Mouse (Mus musculus): ENCODE measurements at regions not wholly inside any gene's neighbourhood (a gene's known extent, or its start where the extent isn't known, plus 50 kb on each side); places are given as distances from the start of the nearest gene placed in this dataset.
"Not testable (repeated sequence)": the region's sequence is repeated elsewhere in the genome, so short reads cannot be mapped to it uniquely, and the experiment has no call there.

DNA sequence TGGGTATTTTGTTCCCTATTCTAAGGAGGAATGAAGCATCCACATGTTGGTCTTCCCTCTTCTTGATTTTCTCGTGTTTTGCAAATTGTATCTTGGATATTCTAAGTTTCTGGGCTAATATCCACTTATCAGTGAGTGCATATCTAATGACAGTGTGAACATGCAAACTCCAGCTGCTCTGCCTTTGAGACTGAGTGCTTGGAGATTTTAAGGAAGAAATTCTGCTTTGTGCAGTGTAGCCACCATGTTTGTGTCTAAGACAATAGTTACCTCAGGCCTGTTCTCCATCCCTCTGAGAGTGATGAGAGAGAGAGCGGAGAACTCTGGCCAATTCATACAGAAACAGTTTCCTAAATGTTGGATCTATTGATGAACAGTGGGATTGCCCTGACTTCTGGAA, 514.1 kb upstream of the Mms22l start:
- not testable (repeated sequence) for H3K36me3 ChIP-seq (ENCODE audit: poor library complexity, severe bottlenecking); H3K27me3 ChIP-seq; H3K9ac ChIP-seq; H3K4me2 ChIP-seq; H3K9me3 ChIP-seq (replicated peaks); H3K4me3 ChIP-seq; ATAC-seq
- H3K27ac ChIP-seq: peak overlapping the region; percentile 92; the same call in 1 of the 2 replicates
- WGBS: 83% methylated on average over 2 of the region's 2 CpGs
- peaks cover 11% of the 10 kb centered on the region for H3K4me1 ChIP-seq

DNA sequence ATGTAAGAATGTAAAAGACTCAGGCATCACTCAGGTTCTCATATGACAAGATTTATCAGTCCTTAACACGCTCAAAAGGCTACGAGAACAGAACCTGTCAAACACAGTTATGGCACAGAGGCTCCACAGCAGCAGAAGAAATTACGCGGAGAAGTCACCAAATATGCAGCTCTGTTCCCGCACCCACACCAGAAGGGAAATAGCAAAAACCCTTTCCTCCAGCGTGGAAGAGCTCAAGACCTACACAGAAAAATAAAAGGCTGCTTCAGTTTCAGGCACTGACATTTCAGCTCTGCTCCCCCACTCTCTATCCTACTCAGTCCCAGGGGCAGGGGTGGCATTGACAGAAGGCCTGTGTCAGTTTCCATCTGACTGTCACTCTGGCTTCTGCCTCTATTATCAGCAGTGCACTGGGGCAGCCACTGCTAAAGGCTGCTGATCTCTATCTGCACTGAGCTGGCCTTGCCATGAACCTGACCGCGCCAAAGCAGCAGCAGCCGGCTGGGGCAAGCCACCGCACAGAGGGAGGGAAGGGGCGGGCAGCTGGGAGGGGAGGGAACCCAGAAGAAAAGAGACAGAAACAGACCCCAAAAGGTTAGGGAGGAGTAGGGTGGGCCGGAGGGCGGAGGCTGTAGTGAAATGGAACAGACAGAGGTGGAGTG, 513.3 kb upstream of the Mms22l start:
- Histone ChIP-seq H3K27ac (peak overlapping the region; percentile 92), H3K4me1 (peaks cover 11% of the 10 kb centered on the region), H3K9me3 (replicated peaks) (no peaks in the 10 kb centered on the region), H3K9ac (peak overlapping the region; percentile 7), H3K27me3 (no peaks in the 10 kb centered on the region), H3K36me3 (ENCODE audit: poor library complexity, severe bottlenecking) (no peaks in the 10 kb centered on the region), H3K4me3 (peak overlapping the region; percentile 15; the same call in 1 of the 2 replicates), H3K4me2 (peak overlapping the region; percentile 52)
- WGBS: 20% methylated on average over 13 of the region's 13 CpGs
- ATAC-seq: peak; percentile 96

DNA sequence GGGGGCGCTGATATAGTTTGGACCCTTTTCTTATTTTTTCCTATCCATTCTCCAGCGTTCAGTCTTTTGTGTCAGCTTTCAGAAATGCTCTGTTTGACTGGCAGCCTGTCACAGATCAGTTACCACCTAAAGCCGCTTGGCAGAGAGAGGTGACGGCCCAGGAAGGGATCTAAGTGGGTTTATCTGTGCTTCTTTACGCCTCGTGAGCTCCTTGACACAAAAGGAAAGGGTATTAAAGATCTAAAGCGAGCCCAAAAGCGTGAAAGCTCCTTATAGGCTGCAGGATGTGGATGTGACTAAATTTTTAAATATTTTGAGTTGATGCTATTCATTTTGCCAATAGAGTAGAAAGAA, 512.8 kb upstream of the Mms22l start:
- H3K27ac ChIP-seq: peak overlapping the region; percentile 92
- no peaks in the 10 kb centered on the region for H3K9me3 ChIP-seq (replicated peaks)
- no peaks in the 10 kb centered on the region for H3K36me3 ChIP-seq (ENCODE audit: poor library complexity, severe bottlenecking)
- peak overlapping the region; percentile 7; the same call in 1 of the 2 replicates for H3K9ac ChIP-seq
- peaks cover 11% of the 10 kb centered on the region for H3K4me1 ChIP-seq
- H3K27me3 ChIP-seq: no peaks in the 10 kb centered on the region
- peak overlapping the region; percentile 15; the same call in 1 of the 2 replicates for H3K4me3 ChIP-seq
- WGBS: 3% methylated on average over 8 of the region's 8 CpGs
- peak; percentile 88; the same call in 1 of the 2 replicates for ATAC-seq
- H3K4me2 ChIP-seq: peak overlapping the region; percentile 52

DNA sequence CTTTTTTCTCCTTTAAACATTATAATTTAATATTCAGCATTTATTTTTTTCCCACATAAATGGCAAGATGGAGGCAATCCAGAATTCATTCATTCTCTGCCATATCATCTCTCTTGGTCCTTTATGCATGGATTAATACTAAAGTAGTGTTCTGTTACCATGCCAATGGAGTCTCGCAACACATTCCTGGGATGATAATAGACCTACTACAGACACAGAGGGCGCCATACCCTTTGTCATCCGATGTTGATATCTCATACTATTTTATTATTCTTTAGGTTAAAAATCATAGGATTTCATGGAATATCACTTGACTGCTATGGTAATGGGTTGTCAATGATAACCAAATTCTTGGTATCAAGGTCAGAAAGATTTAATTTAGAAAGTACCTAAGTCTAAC, 512.2 kb upstream of the Mms22l start:
- no peaks in the 10 kb centered on the region for H3K9me3 ChIP-seq (replicated peaks)
- no peaks in the 10 kb centered on the region for H3K36me3 ChIP-seq (ENCODE audit: poor library complexity, severe bottlenecking)
- no peak overlapping the region for H3K4me3 ChIP-seq
- H3K27me3 ChIP-seq: no peaks in the 10 kb centered on the region
- peaks cover 11% of the 10 kb centered on the region for H3K4me1 ChIP-seq
- 58% methylated on average over 3 of the region's 3 CpGs for WGBS
- H3K27ac ChIP-seq: no peak overlapping the region; the same call in 1 of the 2 replicates
- H3K9ac ChIP-seq: no peak overlapping the region
- H3K4me2 ChIP-seq: no peak overlapping the region
- no peak for ATAC-seq

DNA sequence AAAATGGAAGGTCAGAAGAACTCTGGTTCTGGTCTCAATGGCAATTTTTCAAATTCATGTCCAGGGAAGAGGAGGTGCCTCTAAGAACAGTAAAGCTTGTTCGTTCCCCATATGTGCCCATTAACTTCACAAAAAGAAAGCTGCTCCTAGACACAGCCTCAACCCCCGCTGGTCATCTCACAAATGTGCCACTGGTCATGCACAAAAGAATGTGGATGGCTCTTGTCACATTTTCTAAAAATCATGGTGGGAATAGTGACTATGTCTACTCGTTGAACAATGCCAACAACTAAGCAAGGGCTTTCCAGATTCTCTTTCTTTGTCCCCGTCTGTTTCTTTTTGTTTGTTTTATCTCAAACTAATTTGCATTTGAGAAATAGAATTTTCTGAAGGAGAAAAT, 510.3 kb upstream of the Mms22l start:
- H3K9ac ChIP-seq: no peak overlapping the region
- H3K4me3 ChIP-seq: no peak overlapping the region
- no peaks in the 10 kb centered on the region for H3K36me3 ChIP-seq (ENCODE audit: poor library complexity, severe bottlenecking)
- no peak overlapping the region for H3K27ac ChIP-seq
- peaks cover 11% of the 10 kb centered on the region for H3K4me1 ChIP-seq
- ATAC-seq: no peak
- no peaks in the 10 kb centered on the region for H3K27me3 ChIP-seq
- no peak overlapping the region for H3K4me2 ChIP-seq
- 26% methylated on average over 4 of the region's 4 CpGs for WGBS
- no peaks in the 10 kb centered on the region for H3K9me3 ChIP-seq (replicated peaks)

DNA sequence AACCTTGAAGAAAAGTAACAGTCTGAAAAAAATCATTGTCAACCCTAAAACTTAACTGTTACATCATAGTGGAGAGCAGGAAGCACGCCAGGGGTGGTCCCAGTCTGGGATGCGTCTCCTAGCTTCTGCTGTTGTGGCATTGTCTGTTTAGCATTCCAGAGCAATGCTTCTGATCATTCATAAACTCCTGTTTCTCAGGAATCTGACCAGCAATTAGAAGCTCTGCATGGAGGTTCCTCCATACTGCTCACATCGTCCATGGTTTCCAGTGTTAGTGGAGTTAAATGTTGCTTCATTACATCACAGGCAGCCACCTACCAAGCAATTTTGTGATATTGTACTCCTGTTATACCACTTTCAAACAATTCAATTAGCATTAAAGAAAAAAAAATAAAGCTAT, 502.4 kb upstream of the Mms22l start:
- ATAC-seq: peak; percentile 50; the same call in 1 of the 2 replicates
- 10% methylated on average over 3 of the region's 3 CpGs for WGBS
- H3K36me3 ChIP-seq (ENCODE audit: poor library complexity, severe bottlenecking): no peaks in the 10 kb centered on the region
- no peak overlapping the region for H3K4me3 ChIP-seq
- H3K9me3 ChIP-seq (replicated peaks): no peaks in the 10 kb centered on the region
- no peaks in the 10 kb centered on the region for H3K27me3 ChIP-seq
- no peak overlapping the region for H3K4me2 ChIP-seq
- peak overlapping the region; percentile 25; the same call in 1 of the 2 replicates for H3K27ac ChIP-seq
- H3K4me1 ChIP-seq: peaks cover 13% of the 10 kb centered on the region
- no peak overlapping the region for H3K9ac ChIP-seq

DNA sequence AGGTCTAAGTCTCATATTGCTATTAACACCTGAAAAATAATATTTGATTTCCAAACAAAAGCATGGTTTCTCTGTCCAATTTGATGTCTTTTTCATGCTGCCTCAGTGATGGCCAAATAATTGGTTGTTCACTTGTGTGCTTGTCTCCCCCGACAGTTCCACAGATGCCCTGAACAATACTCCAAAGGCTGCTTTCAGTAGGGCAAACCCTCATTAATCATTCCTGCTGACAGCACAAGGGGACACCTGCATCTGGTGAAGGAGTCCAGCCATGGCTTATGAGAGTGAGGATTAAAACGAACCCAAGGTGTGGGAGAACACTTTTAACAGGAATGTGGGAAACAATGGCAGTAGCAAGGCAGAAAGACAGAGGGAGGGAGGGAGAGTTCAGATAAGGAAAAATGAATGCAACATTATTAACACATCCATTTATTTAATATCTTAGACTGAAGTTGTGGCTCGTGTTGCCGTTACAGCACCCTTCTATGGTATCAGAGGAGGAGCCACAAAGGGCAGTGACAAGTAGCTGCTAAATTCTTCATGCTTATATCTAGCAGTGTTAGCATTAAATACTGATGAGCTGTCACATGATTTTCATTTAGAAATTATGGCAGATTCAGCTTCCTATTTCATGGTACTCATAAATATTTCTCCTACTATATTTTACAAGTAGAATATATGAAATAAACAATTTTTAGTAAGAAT, 501.8 kb upstream of the Mms22l start:
- Histone ChIP-seq H3K27me3 (no peaks in the 10 kb centered on the region), H3K4me1 (peaks cover 13% of the 10 kb centered on the region), H3K4me2 (peak overlapping the region; percentile 14; the same call in 1 of the 2 replicates), H3K9me3 (replicated peaks) (no peaks in the 10 kb centered on the region), H3K9ac (no peak overlapping the region), H3K27ac (peak overlapping the region; percentile 48; the same call in 1 of the 2 replicates), H3K36me3 (ENCODE audit: poor library complexity, severe bottlenecking) (no peaks in the 10 kb centered on the region), H3K4me3 (no peak overlapping the region)
- 8% methylated on average over 4 of the region's 4 CpGs for whole genome bisulfite sequencing
- peak; percentile 88; the same call in 1 of the 2 replicates for ATAC-seq

DNA sequence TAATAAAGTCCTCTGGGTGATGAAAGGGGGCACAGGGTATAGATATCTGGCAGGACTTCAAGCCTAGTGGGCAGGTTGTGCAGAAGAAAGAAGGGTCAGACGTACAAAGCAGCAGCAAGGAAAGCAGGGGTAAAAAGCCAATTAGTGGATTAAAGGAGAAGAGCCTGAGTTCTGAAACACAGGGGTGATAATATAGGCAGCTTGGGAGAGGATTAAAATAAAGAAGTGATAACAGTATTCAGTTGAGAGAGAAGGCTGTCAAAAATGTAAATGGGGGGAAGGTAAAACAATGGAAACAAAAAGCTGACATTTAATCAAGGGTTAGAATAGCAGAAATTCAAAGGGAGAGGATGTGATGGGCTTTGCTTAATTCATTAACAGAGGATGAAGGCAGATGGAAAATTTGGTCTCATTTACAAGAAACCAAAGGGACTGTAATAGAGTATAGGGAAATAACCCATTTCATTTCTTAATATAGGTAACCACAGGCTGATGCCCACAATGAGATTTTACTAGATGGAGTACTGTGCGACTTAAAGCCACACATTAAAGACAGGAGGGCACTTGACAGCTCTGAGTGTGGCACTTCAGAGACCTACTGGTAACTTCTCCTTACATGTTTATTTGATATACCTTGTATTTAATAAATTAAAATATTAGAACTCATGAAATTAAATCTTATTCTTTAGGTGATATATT, 489.8 kb upstream of the Mms22l start:
- H3K9ac ChIP-seq: no peak overlapping the region
- H3K27ac ChIP-seq: no peak overlapping the region; the same call in 1 of the 2 replicates
- H3K27me3 ChIP-seq: no peaks in the 10 kb centered on the region
- WGBS: 15% methylated on average over 2 of the region's 2 CpGs
- peak; percentile 71; the same call in 1 of the 2 replicates for ATAC-seq
- peaks cover 6% of the 10 kb centered on the region for H3K4me1 ChIP-seq
- no peaks in the 10 kb centered on the region for H3K9me3 ChIP-seq (replicated peaks)
- no peak overlapping the region for H3K4me2 ChIP-seq
- H3K36me3 ChIP-seq (ENCODE audit: poor library complexity, severe bottlenecking): no peaks in the 10 kb centered on the region
- H3K4me3 ChIP-seq: no peak overlapping the region

DNA sequence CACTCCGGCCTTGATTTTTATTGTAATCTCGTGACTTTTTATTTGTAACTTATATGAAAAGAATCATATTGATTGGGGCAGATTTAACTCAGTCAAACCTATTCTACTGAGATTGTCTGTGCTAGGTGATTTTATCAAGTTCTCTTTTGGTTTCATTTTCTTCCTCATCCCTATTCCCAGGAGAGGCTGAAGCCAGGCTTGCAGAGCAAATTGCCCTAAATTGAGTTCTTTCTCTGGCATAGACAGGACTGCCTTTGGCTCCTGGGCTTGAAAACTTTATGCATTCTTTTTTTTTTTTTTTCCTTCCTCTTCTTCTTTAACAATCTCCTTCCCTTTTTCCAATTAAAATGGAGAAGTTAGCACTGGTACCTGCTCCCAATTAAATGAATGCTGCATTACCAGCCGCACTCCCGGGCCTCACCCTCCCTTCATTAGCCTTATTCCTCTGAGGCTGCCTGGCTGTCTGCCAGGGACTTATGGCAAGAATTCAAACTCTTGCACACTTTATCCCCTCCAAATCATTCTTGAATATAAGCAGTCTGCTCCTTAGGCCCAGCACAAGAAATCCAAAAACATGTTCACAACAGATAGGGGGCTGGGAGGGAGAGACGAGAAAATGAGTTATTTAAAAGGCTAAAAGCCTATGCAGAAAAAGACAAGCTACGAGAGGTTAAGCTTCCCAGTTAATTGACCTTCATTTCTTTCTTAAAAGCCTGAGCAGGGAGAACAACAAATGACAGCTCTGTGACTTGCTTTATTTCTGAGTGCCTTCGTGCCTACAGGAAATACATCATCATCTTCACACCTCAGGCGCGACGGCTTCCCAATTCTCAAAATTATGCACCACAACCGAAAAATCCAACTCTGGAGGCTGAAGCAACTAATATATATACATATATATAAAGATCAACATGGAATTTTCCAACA, 476.8 kb upstream of the Mms22l start:
- Histone ChIP-seq H3K9me3 (replicated peaks) (no peaks in the 10 kb centered on the region), H3K4me1 (peaks cover 13% of the 10 kb centered on the region), H3K4me3 (0 out of 2 replicates have a peak overlapping the region, but pooled peaks have one; percentile 3), H3K27me3 (no peaks in the 10 kb centered on the region), H3K9ac (no peak overlapping the region), H3K27ac (peak overlapping the region; percentile 81), H3K36me3 (ENCODE audit: poor library complexity, severe bottlenecking) (no peaks in the 10 kb centered on the region), H3K4me2 (peak overlapping the region; percentile 18)
- peak; percentile 96 for ATAC-seq
- WGBS: 27% methylated on average over 11 of the region's 11 CpGs
